Mouse (Mus musculus) stomach, postnatal 0 days (tissue): ENCODE results near the gene Nanos3. TPM values are rescaled to one million over a fixed set of nuclear protein-coding genes. Genes with fewer than 3 reads are reported as not detected.

ENCODE experiments used
- ATAC-seq: fragments of 200-750 bp; cut with Nextera tagmentation; 2 replicates; pipeline ENCODE4 v1.8.0; 2017; ENCODE audit not compliant: low FRiP score, low TSS enrichment
- DNase-seq: peaks from one replicate; pipeline ENCODE4 v3.0.0-alpha.2; 2016; ENCODE audit warnings: low spot score
- H3K27ac ChIP-seq: fragments of 300-500 bp; sonication (generic); replicated peaks from 2 replicates; pipeline ENCODE4 v1.5.1; 2014; ENCODE audit warnings: mild to moderate bottlenecking, control low read depth
- H3K27me3 ChIP-seq: fragments of 300-500 bp; sonication (generic); 2 replicates; pipeline ENCODE4 v1.6.1; 2014; ENCODE audit warnings: low read length; ENCODE audit not compliant: control insufficient read depth, insufficient read depth
- H3K36me3 ChIP-seq: fragments of 300-500 bp; sonication (generic); 2 replicates; pipeline ENCODE4 v1.6.1; 2014; ENCODE audit warnings: low read length, mixed read lengths; ENCODE audit not compliant: control insufficient read depth, insufficient read depth
- H3K4me1 ChIP-seq: fragments of 300-500 bp; sonication (generic); replicated peaks from 2 replicates; pipeline ENCODE4 v1.6.1; 2014; ENCODE audit warnings: antibody characterized with exemption; ENCODE audit not compliant: control insufficient read depth, insufficient read depth
- H3K4me2 ChIP-seq: fragments of 300-500 bp; sonication (generic); replicated peaks from 2 replicates; pipeline ENCODE4 v1.6.1; 2014; ENCODE audit warnings: low read depth, mild to moderate bottlenecking, control low read depth, moderate library complexity
- H3K4me3 ChIP-seq: fragments of 300-500 bp; sonication (generic); 2 replicates; pipeline ENCODE4 v1.5.1; 2014; ENCODE audit warnings: low read depth, low read length, control low read depth
- H3K9ac ChIP-seq: fragments of 300-500 bp; sonication (generic); 2 replicates; pipeline ENCODE4 v1.6.1; 2014; ENCODE audit warnings: mild to moderate bottlenecking, low read length, control low read depth, mixed read lengths
- H3K9me3 ChIP-seq: fragments of 300-500 bp; sonication (generic); 2 replicates; pipeline ENCODE4 v1.6.1; 2016; ENCODE audit warnings: low read length; ENCODE audit not compliant: control insufficient read depth
- CTCF ChIP-seq: IDR thresholded peaks from 2 replicates; pipeline ENCODE4 v1.5.1; 2016; ENCODE audit warnings: antibody characterized with exemption, low read depth, mild to moderate bottlenecking, moderate library complexity
- EP300 ChIP-seq: optimal IDR thresholded peaks from 2 replicates; pipeline ENCODE3; 2016; ENCODE audit warnings: antibody characterized with exemption
- WGBS: fragments of 180-500 bp; shearing (Covaris S2); extraction: QIAGEN DNeasy Blood & Tissue Kit; methylation state at CpG from one replicate; pipeline ENCODE4 v1.1.7; 2014; 5-methylcytosine and 5-hydroxymethylcytosine counted together
- polyA plus RNA-seq: library from polyadenylated mRNA; unstranded; fragments of >200 nt; fragmentation: Nextera tagmentation; extraction: Ambion mirVana; gene quantifications from 2 replicates; pipeline ENCODE4 v1.2.1, GENCODE M21; 2015

The Nanos3 gene
- polyA plus RNA-seq, 1 experiment from 2014 or later: 4.4 TPM

- Histone ChIP-seq H3K4me2 (no peak overlapping the region), H3K36me3 (peaks cover 5% of the 10 kb centered on the region; the same call in 1 of the 2 replicates), H3K9me3 (no peaks in the 10 kb centered on the region), H3K4me1 (no peaks in the 10 kb centered on the region), H3K27ac (no peak overlapping the region), H3K4me3 (no peak overlapping the region), H3K27me3 (no peaks in the 10 kb centered on the region), H3K9ac (no peak overlapping the region)
- no peak for TF ChIP-seq EP300
- peak; percentile 67 for TF ChIP-seq CTCF
- 78% methylated on average over 6 of the region's 6 CpGs for WGBS
- peak; percentile 53 for DNase-seq
- peak; percentile 56; the same call in 1 of the 2 replicates for ATAC-seq
These were observed 11.2 kb downstream of the Nanos3 start for GRCm38 (mm10) chr8:84173861-84174260.

- no peak overlapping the region for H3K4me2 ChIP-seq
- no peaks in the 10 kb centered on the region for H3K4me1 ChIP-seq
- H3K9me3 ChIP-seq: no peaks in the 10 kb centered on the region
- H3K27me3 ChIP-seq: no peaks in the 10 kb centered on the region
- no peak overlapping the region for H3K27ac ChIP-seq
- WGBS: 86% methylated on average over 5 of the region's 5 CpGs
- H3K4me3 ChIP-seq: no peak overlapping the region
- no peak for ATAC-seq
- TF ChIP-seq CTCF: no peak
- peaks cover 5% of the 10 kb centered on the region; the same call in 1 of the 2 replicates for H3K36me3 ChIP-seq
- no peak for DNase-seq
- H3K9ac ChIP-seq: no peak overlapping the region
These were observed 14.9 kb downstream of the Nanos3 start for GRCm38 (mm10) chr8:84170096-84170495.

- no peak for DNase-seq
These were observed 17.3 kb downstream of the Nanos3 start for GRCm38 (mm10) chr8:84167696-84168095.

GRCm38 (mm10) chr8:84157620-84158019, 27.4 kb downstream of the Nanos3 start:
- Histone ChIP-seq H3K9me3 (no peaks in the 10 kb centered on the region), H3K27ac (no peak overlapping the region), H3K4me3 (no peak overlapping the region), H3K36me3 (no peaks in the 10 kb centered on the region), H3K9ac (no peak overlapping the region), H3K27me3 (no peaks in the 10 kb centered on the region), H3K4me1 (no peaks in the 10 kb centered on the region), H3K4me2 (no peak overlapping the region)
- TF ChIP-seq CTCF (no peak), EP300 (no peak)
- DNase-seq: no peak
- no peak for ATAC-seq
- 84% methylated on average over 4 of the region's 4 CpGs for WGBS

More at GRCm38 (mm10) chr8:84167696-84168095, 17.3 kb downstream of the Nanos3 start:
- H3K9me3 ChIP-seq: no peaks in the 10 kb centered on the region
- no peak overlapping the region for H3K4me3 ChIP-seq
- H3K9ac ChIP-seq: no peak overlapping the region
- peaks cover 5% of the 10 kb centered on the region; the same call in 1 of the 2 replicates for H3K36me3 ChIP-seq
- no peak overlapping the region for H3K4me2 ChIP-seq
- ATAC-seq: no peak
- no peaks in the 10 kb centered on the region for H3K27me3 ChIP-seq
- WGBS: 90% methylated on average over 2 of the region's 2 CpGs
- H3K4me1 ChIP-seq: no peaks in the 10 kb centered on the region
- no peak overlapping the region for H3K27ac ChIP-seq
- TF ChIP-seq EP300 (no peak), CTCF (no peak)

GRCm38 (mm10) chr8:84149181-84149580, 35.8 kb downstream of the Nanos3 start:
- WGBS: 55% methylated on average over 3 of the region's 3 CpGs
- ATAC-seq: no peak
- no peak for TF ChIP-seq CTCF
- TF ChIP-seq EP300: no peak

GRCm38 (mm10) chr8:84148531-84148850, 36.5 kb downstream of the Nanos3 start:
- TF ChIP-seq CTCF (no peak), EP300 (no peak)
- H3K4me3 ChIP-seq: no peak overlapping the region
- H3K36me3 ChIP-seq: peaks cover 3% of the 10 kb centered on the region; the same call in 1 of the 2 replicates
- WGBS: 81% methylated on average over 5 of the region's 5 CpGs
- no peak overlapping the region for H3K9ac ChIP-seq
- ATAC-seq (no peak), DNase-seq (no peak)
- no peaks in the 10 kb centered on the region for H3K9me3 ChIP-seq
- H3K27me3 ChIP-seq: no peaks in the 10 kb centered on the region
- peak overlapping the region; percentile 92; the same call in 1 of the 2 replicates for H3K4me2 ChIP-seq
- no peak overlapping the region for H3K27ac ChIP-seq
- peaks cover 5% of the 10 kb centered on the region; the same call in 1 of the 2 replicates for H3K4me1 ChIP-seq

More at GRCm38 (mm10) chr8:84149181-84149580, 35.8 kb downstream of the Nanos3 start:
- no peak for DNase-seq
- Histone ChIP-seq H3K4me3 (no peak overlapping the region), H3K4me1 (peaks cover 5% of the 10 kb centered on the region; the same call in 1 of the 2 replicates), H3K4me2 (no peak overlapping the region), H3K36me3 (no peaks in the 10 kb centered on the region), H3K27me3 (no peaks in the 10 kb centered on the region), H3K9me3 (no peaks in the 10 kb centered on the region), H3K9ac (no peak overlapping the region), H3K27ac (no peak overlapping the region)
